Mouse (Mus musculus): ENCODE results near the gene Dnajc6. TPM values are rescaled to one million over a fixed set of nuclear protein-coding genes. Genes with fewer than 3 reads are reported as not detected.

Dnajc6 gene
- polyA plus RNA-seq, 1 experiment, result 0.02 TPM

GRCm38 (mm10) chr4:101462065-101462464 lies 34.4 kb upstream of the Dnajc6 start:
- TF ChIP-seq GATA1 (IDR thresholded peaks at IDR 0.05; ENCODE audit: borderline replicate concordance, low read length) (no peak), FLI1 (IDR thresholded peaks at IDR 0.05; ENCODE audit: low read length) (no peak)
- peaks cover 74% of the 10 kb centered on the region for H3K36me3 ChIP-seq (replicated peaks; ENCODE audit: low read length)
- peaks cover 18% of the 10 kb centered on the region for H3K4me1 ChIP-seq
- no peak overlapping the region for H3K4me3 ChIP-seq (replicated peaks)
- no peaks in the 10 kb centered on the region for H3K9me3 ChIP-seq
- H3K27me3 ChIP-seq (replicated peaks), result no peaks in the 10 kb centered on the region

GRCm38 (mm10) chr4:101466264-101466663 lies 30.2 kb upstream of the Dnajc6 start:
- Histone ChIP-seq H3K36me3 (replicated peaks; ENCODE audit: low read length) (peaks cover 53% of the 10 kb centered on the region), H3K4me1 (peaks cover 8% of the 10 kb centered on the region), H3K9me3 (no peaks in the 10 kb centered on the region), H3K27me3 (replicated peaks) (no peaks in the 10 kb centered on the region), H3K4me3 (replicated peaks) (no peak overlapping the region)
- TF ChIP-seq GATA1 (IDR thresholded peaks at IDR 0.05; ENCODE audit: borderline replicate concordance, low read length), result no peak
- no peak for TF ChIP-seq FLI1 (IDR thresholded peaks at IDR 0.05; ENCODE audit: low read length)

- Histone ChIP-seq H3K4me1 (peaks cover 8% of the 10 kb centered on the region), H3K4me3 (replicated peaks) (no peak overlapping the region), H3K36me3 (replicated peaks; ENCODE audit: low read length) (peaks cover 31% of the 10 kb centered on the region), H3K27me3 (replicated peaks) (no peaks in the 10 kb centered on the region), H3K9me3 (peaks cover 6% of the 10 kb centered on the region; the same call in 1 of the 2 replicates)
- no peak for TF ChIP-seq GATA1 (IDR thresholded peaks at IDR 0.05; ENCODE audit: borderline replicate concordance, low read length)
- TF ChIP-seq FLI1 (IDR thresholded peaks at IDR 0.05; ENCODE audit: low read length), result no peak
These were observed 27.2 kb upstream of the Dnajc6 start for GRCm38 (mm10) chr4:101469242-101469641.

DNA sequence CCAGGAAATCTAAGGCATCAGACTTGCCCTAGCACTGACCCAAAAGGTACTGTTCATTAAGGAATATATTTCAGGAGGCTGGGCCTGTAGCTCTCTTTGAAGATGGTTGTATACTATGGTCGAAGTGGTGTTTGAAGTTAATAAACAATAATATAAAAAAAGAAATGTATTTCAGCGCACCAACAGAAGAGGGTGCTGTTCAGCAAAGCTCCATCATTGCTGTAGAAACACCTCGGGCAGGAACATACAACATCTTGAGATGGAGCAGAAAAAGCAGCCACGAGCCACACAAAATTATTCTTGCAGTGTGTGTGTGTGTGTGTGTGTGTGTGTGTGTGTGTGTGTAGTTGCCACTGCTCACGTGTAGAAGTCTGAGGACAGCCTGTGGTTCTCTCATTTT lies 25.9 kb upstream of the Dnajc6 start:
- peaks cover 8% of the 10 kb centered on the region for H3K4me1 ChIP-seq
- peaks cover 19% of the 10 kb centered on the region for H3K36me3 ChIP-seq (replicated peaks; ENCODE audit: low read length)
- TF ChIP-seq GATA1 (IDR thresholded peaks at IDR 0.05; ENCODE audit: borderline replicate concordance, low read length) (no peak), FLI1 (IDR thresholded peaks at IDR 0.05; ENCODE audit: low read length) (no peak)
- no peaks in the 10 kb centered on the region for H3K27me3 ChIP-seq (replicated peaks)
- H3K4me3 ChIP-seq (replicated peaks), result no peak overlapping the region
- peaks cover 11% of the 10 kb centered on the region; the same call in 1 of the 2 replicates for H3K9me3 ChIP-seq

- Histone ChIP-seq H3K4me3 (replicated peaks) (no peak overlapping the region), H3K4me1 (no peaks in the 10 kb centered on the region), H3K9me3 (peaks cover 19% of the 10 kb centered on the region), H3K27me3 (replicated peaks) (no peaks in the 10 kb centered on the region), H3K36me3 (replicated peaks; ENCODE audit: low read length) (no peaks in the 10 kb centered on the region)
- TF ChIP-seq FLI1 (IDR thresholded peaks at IDR 0.05; ENCODE audit: low read length) (no peak), GATA1 (IDR thresholded peaks at IDR 0.05; ENCODE audit: borderline replicate concordance, low read length) (no peak)
These were observed 23.7 kb upstream of the Dnajc6 start for GRCm38 (mm10) chr4:101472767-101473166.

DNA sequence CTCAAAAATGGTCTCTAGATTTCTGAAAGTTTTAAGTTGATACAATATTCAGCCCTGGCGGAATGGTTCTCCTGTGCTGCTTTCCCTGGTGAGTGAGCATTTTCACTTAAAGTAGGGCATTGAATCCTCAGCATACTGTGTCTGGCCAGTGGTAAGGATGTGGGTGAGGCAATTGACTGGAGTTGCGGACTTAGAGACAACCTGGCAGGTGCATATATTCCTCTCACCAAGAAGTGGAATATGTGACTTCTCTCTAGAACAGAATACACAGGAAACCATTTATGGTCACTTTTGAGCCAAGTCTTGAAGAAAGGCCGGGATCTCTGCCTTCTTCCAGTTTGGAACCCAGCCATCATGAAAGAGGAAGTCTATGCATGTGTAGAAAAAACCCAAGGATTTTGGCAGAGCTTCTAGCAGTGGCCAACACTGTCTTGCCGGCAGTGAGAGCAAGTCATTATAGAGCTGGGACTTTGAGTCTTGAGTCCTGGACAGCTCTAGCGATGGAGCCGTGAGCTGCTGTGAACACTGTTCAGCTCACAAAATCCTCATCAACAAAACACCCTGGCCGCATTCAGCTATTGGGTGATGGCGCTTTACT lies 6.0 kb upstream of the Dnajc6 start:
- H3K27me3 ChIP-seq (replicated peaks), result peaks cover 19% of the 10 kb centered on the region
- no peaks in the 10 kb centered on the region for H3K9me3 ChIP-seq
- H3K36me3 ChIP-seq (replicated peaks; ENCODE audit: low read length), result no peaks in the 10 kb centered on the region
- no peak overlapping the region for H3K4me3 ChIP-seq (replicated peaks)
- no peaks in the 10 kb centered on the region for H3K4me1 ChIP-seq
- TF ChIP-seq GATA1 (IDR thresholded peaks at IDR 0.05; ENCODE audit: borderline replicate concordance, low read length) (no peak), FLI1 (IDR thresholded peaks at IDR 0.05; ENCODE audit: low read length) (no peak)

DNA sequence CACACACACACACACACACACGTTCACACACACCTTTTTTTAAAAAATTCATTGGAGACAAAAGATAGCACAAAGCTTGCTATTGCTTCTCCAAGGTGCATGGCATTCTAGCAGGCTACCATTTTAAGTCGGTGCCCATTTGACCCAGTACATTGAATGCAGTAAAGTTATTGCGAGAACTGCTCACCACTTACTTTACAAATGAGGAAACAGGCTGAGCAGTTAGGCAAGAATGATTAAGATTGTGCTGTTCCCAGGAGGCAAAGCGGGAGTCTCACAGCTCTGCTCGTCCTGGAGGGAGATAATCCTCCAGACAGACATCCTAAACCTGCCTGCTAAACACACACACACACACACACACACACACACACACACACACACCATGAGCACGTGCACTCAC lies 4.7 kb upstream of the Dnajc6 start:
- Histone ChIP-seq H3K9me3 (no peaks in the 10 kb centered on the region), H3K4me3 (replicated peaks) (no peak overlapping the region), H3K36me3 (replicated peaks; ENCODE audit: low read length) (no peaks in the 10 kb centered on the region), H3K4me1 (peaks cover 6% of the 10 kb centered on the region), H3K27me3 (replicated peaks) (peaks cover 31% of the 10 kb centered on the region)
- TF ChIP-seq FLI1 (IDR thresholded peaks at IDR 0.05; ENCODE audit: low read length) (no peak), GATA1 (IDR thresholded peaks at IDR 0.05; ENCODE audit: borderline replicate concordance, low read length) (no peak)

GRCm38 (mm10) chr4:101493611-101494197 lies 2.7 kb upstream of the Dnajc6 start:
- Histone ChIP-seq H3K9me3 (no peaks in the 10 kb centered on the region), H3K36me3 (replicated peaks; ENCODE audit: low read length) (no peaks in the 10 kb centered on the region), H3K4me1 (peaks cover 16% of the 10 kb centered on the region), H3K4me3 (replicated peaks) (no peak overlapping the region), H3K27me3 (replicated peaks) (peaks cover 48% of the 10 kb centered on the region)
- no peak for TF ChIP-seq GATA1 (IDR thresholded peaks at IDR 0.05; ENCODE audit: borderline replicate concordance, low read length)
- no peak for TF ChIP-seq FLI1 (IDR thresholded peaks at IDR 0.05; ENCODE audit: low read length)

DNA sequence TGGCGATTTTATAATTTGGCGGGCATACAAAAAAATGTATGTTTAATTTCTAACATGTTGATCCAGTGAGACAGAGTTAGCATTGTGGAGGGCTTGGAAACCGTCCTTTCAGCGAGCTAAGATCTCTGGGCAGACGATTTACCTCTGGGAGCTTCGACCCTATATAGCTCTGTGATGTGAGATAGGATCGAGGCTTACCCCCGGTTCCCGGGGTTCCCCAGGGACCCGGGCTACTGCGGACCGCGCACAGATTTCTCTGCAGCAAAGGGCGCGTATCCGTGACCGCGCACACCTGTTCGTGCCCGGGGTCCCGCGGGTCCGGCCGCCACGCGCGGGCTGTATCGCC lies 287 bp upstream of the Dnajc6 start:
- H3K27me3 ChIP-seq (replicated peaks), result peaks cover 54% of the 10 kb centered on the region
- TF ChIP-seq GATA1 (IDR thresholded peaks at IDR 0.05; ENCODE audit: borderline replicate concordance, low read length) (no peak), FLI1 (IDR thresholded peaks at IDR 0.05; ENCODE audit: low read length) (no peak)
- H3K4me3 ChIP-seq (replicated peaks), result peak overlapping the region; percentile 89

GRCm38 (mm10) chr4:101497336-101497735 lies 888 bp downstream of the Dnajc6 start:
- peak overlapping the region; percentile 57 for H3K4me3 ChIP-seq (replicated peaks)
- no peak for TF ChIP-seq GATA1 (IDR thresholded peaks at IDR 0.05; ENCODE audit: borderline replicate concordance, low read length)
- no peak for TF ChIP-seq FLI1 (IDR thresholded peaks at IDR 0.05; ENCODE audit: low read length)
- H3K9me3 ChIP-seq, result no peaks in the 10 kb centered on the region
- H3K27me3 ChIP-seq (replicated peaks), result peaks cover 57% of the 10 kb centered on the region
- H3K36me3 ChIP-seq (replicated peaks; ENCODE audit: low read length), result no peaks in the 10 kb centered on the region
- H3K4me1 ChIP-seq, result peaks cover 16% of the 10 kb centered on the region

More for the DNA sequence above, 287 bp upstream of the Dnajc6 start:
- H3K36me3 ChIP-seq (replicated peaks; ENCODE audit: low read length), result no peaks in the 10 kb centered on the region
- H3K9me3 ChIP-seq, result no peaks in the 10 kb centered on the region
- H3K4me1 ChIP-seq, result peaks cover 16% of the 10 kb centered on the region

All from megakaryocyte, embryonic 14.5 days (primary cell).